Mouse (Mus musculus) ES-E14 (cell line): Measurements from ENCODE around the gene Kat6b.

Experiments used
- HCFC1 ChIP-seq: IDR thresholded peaks from 2 replicates; pipeline ENCODE4 v1.6.1; 2012; ENCODE audit warnings: low read length, inconsistent platforms, borderline replicate concordance; ENCODE audit not compliant: insufficient read depth
- MAFK ChIP-seq: IDR thresholded peaks from 2 replicates; pipeline ENCODE4 v1.6.1; 2014; ENCODE audit warnings: mild to moderate bottlenecking, low read depth, low read length, inconsistent platforms; ENCODE audit not compliant: insufficient read depth

DNA sequence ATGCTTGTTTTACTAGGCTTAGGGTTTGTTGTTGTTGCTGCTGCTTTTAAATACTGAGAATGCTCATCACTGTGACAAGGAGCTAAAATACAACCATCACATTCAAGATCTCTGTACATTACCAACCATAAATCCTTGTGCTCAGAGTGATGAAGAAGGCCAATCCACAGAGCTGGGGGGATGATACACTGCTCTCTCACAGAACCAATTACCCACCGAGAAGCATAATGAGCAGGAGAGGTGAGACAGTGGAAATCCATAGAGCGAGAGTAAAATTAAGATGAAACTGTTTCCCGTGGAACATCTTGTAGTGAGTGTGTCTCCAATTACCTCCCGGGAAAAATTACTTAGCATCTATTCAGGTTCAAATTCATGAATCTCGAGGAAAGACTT is 118.9 kb downstream of the Kat6b start:
- TF ChIP-seq MAFK (no peak), HCFC1 (no peak)
